Mouse (Mus musculus) embryonic fibroblast, embryonic 13.5 days (primary cell): Measurements from ENCODE around the gene Sf3b4.

Source experiments
- CTCF ChIP-seq: IDR thresholded peaks from 2 replicates; pipeline ENCODE4 v1.5.1; 2011; ENCODE audit warnings: mild to moderate bottlenecking, control low read depth, low read length, moderate library complexity, borderline replicate concordance; ENCODE audit not compliant: insufficient read depth
- POLR2A ChIP-seq: IDR thresholded peaks from 2 replicates; pipeline ENCODE4 v1.6.1; 2011; ENCODE audit warnings: low read depth, mild to moderate bottlenecking, control low read depth, low read length, moderate library complexity

DNA sequence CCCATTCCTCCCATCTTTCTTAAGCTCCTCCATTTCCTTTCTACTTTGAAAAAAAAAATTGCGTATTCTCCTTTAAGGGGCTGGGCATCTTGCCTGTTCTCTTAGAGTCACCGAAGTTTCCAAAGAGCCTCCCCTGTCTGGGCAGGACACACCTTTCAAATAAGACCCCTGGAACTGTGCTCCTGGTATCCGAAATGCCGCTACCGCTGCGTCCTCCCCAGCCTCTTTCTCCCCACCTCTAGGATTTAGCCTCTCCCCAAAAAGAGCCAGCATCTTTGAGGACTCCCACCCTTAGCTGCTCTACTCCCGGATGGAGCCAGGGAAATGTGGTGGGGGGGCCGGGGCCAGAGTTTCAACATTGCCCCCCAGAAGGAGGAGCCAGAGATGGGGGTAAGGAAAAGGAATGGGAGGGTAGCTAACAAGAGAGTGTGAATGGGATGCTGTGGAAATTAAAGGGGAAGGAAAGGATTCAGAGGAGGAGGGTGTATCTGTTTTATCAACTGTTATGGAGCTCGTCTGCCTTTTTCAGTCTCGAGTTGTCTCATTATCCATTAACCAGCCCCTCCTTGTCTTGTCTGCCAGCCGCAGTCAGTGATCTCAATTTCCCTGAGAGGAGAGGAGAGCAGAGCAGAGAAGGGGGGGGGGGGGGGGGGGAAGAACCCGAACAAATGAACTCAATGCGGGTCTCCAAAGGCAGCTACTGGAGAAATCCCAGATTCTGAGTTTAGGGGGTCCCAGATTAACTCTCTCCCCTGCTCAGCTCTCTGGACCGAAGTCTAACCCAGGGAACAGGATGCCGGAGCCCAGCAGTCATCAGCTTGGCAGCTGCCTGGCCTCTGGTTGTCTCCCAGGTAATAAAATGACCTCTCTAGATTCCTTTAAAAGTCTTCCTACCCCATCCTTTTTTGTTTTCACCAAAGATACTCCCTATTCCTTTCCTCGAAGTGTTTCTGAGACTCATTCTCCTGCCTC, 10.0 kb upstream of the Sf3b4 start, which contains the start of gene Mtmr11:
- TF ChIP-seq CTCF (no peak), POLR2A (peak; percentile 69)
